Mouse (Mus musculus) embryonic fibroblast, embryonic 13.5 days (primary cell): ENCODE measurements at regions not wholly inside any gene's neighbourhood (a gene's known extent, or its start where the extent isn't known, plus 50 kb on each side); places are given as distances from the start of the nearest gene placed in this dataset.

Source experiments
- CTCF ChIP-seq: IDR thresholded peaks from 2 replicates; pipeline ENCODE4 v1.5.1; 2011; ENCODE audit warnings: mild to moderate bottlenecking, control low read depth, low read length, moderate library complexity, borderline replicate concordance; ENCODE audit not compliant: insufficient read depth
- POLR2A ChIP-seq: IDR thresholded peaks from 2 replicates; pipeline ENCODE4 v1.6.1; 2011; ENCODE audit warnings: low read depth, mild to moderate bottlenecking, control low read depth, low read length, moderate library complexity

- TF ChIP-seq CTCF (no peak), POLR2A (no peak)
These were observed 167.0 kb upstream of the Ndn start for GRCm38 (mm10) chr7:62179387-62179786.
